In the genomic region with DNA sequence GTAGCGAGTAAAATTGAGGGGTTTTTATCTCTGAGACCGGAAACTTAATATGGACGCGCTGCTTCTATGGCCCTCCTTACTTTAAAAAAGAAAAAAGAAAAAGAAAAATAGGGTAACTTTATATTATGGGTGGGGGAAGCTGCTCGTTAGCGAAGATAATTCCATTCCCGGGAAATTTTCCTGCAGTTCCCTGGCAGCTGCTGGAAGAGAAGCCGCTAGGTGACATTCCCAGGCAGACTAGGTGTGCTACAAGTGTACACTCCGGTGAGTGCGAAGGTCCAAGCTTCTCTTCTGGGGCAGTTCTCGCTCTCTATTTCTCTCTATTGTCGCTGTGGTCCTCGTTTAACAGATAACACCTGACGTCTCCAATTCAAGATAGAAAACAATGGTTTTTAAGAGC, we compare ENCODE assay signal across 9 mouse cellular contexts. TPM values are rescaled to one million over a fixed set of nuclear protein-coding genes. Genes with fewer than 3 reads are reported as not detected.
A peak's percentile ranks its signal among the peaks of the same experiment; 100 is the strongest.
DNase-seq lines count a peak whose midpoint lies in the region; ATAC-seq and TF ChIP-seq lines count a peak whose summit lies in the region.
"Had no signal": no experiment of that assay in that cellular context is flagged by ENCODE, and none has a peak within 500 bp of the region (broad histone marks: within the 10 kb centered on the region; RNA-seq: fewer than 3 reads in every experiment).

No protein-coding gene starts in this region.

- no peaks in the 10 kb centered on the region for H3K9me3 ChIP-seq in kidney, embryonic 15.5 days (replicated peaks)
- no peaks in the 10 kb centered on the region for H3K9me3 ChIP-seq in embryonic facial prominence, embryonic 15.5 days (replicated peaks)
- no peaks in the 10 kb centered on the region for H3K9me3 ChIP-seq in intestine, postnatal 0 days (ENCODE audit: control insufficient read depth)
- H3K9me3 ChIP-seq in neural tube, embryonic 11.5 days (ENCODE audit: control insufficient read depth, low read length), result no peaks in the 10 kb centered on the region

- peaks cover 17% of the 10 kb centered on the region for H3K4me1 ChIP-seq in kidney, embryonic 15.5 days
- H3K4me1 ChIP-seq in embryonic facial prominence, embryonic 15.5 days, result peaks cover 36% of the 10 kb centered on the region
- H3K4me1 ChIP-seq in intestine, postnatal 0 days (replicated peaks; ENCODE audit: control insufficient read depth, insufficient read depth, low read length), result peaks cover 4% of the 10 kb centered on the region; the same call in 1 of the 2 replicates
- peaks cover 6% of the 10 kb centered on the region for H3K4me1 ChIP-seq in neural tube, embryonic 11.5 days (ENCODE audit: control insufficient read depth, insufficient read depth, low read length)

- peak overlapping the region; percentile 98 for H3K4me2 ChIP-seq in kidney, embryonic 15.5 days
- peak overlapping the region; percentile 78 for H3K4me2 ChIP-seq in embryonic facial prominence, embryonic 15.5 days (replicated peaks)
- H3K4me2 ChIP-seq in intestine, postnatal 0 days (replicated peaks; ENCODE audit: low read depth), result peak overlapping the region; percentile 97
- peak overlapping the region; percentile 93 for H3K4me2 ChIP-seq in neural tube, embryonic 11.5 days (ENCODE audit: low read depth)

- H3K36me3 ChIP-seq in kidney, embryonic 15.5 days, result no peaks in the 10 kb centered on the region
- H3K36me3 ChIP-seq in embryonic facial prominence, embryonic 15.5 days, result no peaks in the 10 kb centered on the region
- no peaks in the 10 kb centered on the region for H3K36me3 ChIP-seq in intestine, postnatal 0 days (ENCODE audit: control insufficient read depth, insufficient read depth)
- H3K36me3 ChIP-seq in neural tube, embryonic 11.5 days (ENCODE audit: control insufficient read depth, insufficient read depth, low read length), result no peaks in the 10 kb centered on the region

- H3K27ac ChIP-seq in kidney, embryonic 15.5 days, result no peak overlapping the region
- H3K27ac ChIP-seq in embryonic facial prominence, embryonic 15.5 days (replicated peaks), result peak overlapping the region; percentile 82; the same call in 1 of the 2 replicates
- H3K27ac ChIP-seq in intestine, postnatal 0 days (ENCODE audit: low read depth, low read length), result no peak overlapping the region
- no peak overlapping the region for H3K27ac ChIP-seq in neural tube, embryonic 11.5 days (ENCODE audit: low read depth, low read length)

- H3K4me3 ChIP-seq in kidney, embryonic 15.5 days (replicated peaks), result peak overlapping the region; percentile 72
- H3K4me3 ChIP-seq in embryonic facial prominence, embryonic 15.5 days (replicated peaks), result peak overlapping the region; percentile 75
- peak overlapping the region; percentile 73 for H3K4me3 ChIP-seq in intestine, postnatal 0 days (ENCODE audit: low read depth, low read length)
- peak overlapping the region; percentile 57 for H3K4me3 ChIP-seq in neural tube, embryonic 11.5 days (ENCODE audit: low read depth, low read length)

- WGBS in kidney, embryonic 15.5 days, result 3% methylated on average over 14 of the region's 14 CpGs
- 3% methylated on average over 14 of the region's 14 CpGs for WGBS in embryonic facial prominence, embryonic 15.5 days
- WGBS in intestine, postnatal 0 days, result 6% methylated on average over 14 of the region's 14 CpGs
- WGBS in neural tube, embryonic 11.5 days, result 5% methylated on average over 14 of the region's 14 CpGs

- TF ChIP-seq CTCF in intestine, postnatal 0 days (IDR thresholded peaks at IDR 0.05; ENCODE audit: low read depth), result no peak

- peak overlapping the region; percentile 59; the same call in 1 of the 2 replicates for H3K9ac ChIP-seq in kidney, embryonic 15.5 days
- peak overlapping the region; percentile 60 for H3K9ac ChIP-seq in embryonic facial prominence, embryonic 15.5 days
- H3K9ac ChIP-seq in intestine, postnatal 0 days (ENCODE audit: low read depth, low read length), result peak overlapping the region; percentile 70
- no peak overlapping the region for H3K9ac ChIP-seq in neural tube, embryonic 11.5 days (ENCODE audit: low read length)

- ATAC-seq in kidney, embryonic 15.5 days (replicated peaks; ENCODE audit: low FRiP score), result no peak
- ATAC-seq in embryonic facial prominence, embryonic 15.5 days (ENCODE audit: insufficient number of reproducible peaks, low FRiP score, low TSS enrichment, low read depth), result no peak
- ATAC-seq in intestine, postnatal 0 days, result no peak
- no peak for ATAC-seq in neural tube, embryonic 11.5 days (ENCODE audit: insufficient read depth, low FRiP score, low TSS enrichment)

- peaks cover 9% of the 10 kb centered on the region; the same call in 1 of the 2 replicates for H3K27me3 ChIP-seq in kidney, embryonic 15.5 days
- H3K27me3 ChIP-seq in embryonic facial prominence, embryonic 15.5 days, result no peaks in the 10 kb centered on the region
- H3K27me3 ChIP-seq in intestine, postnatal 0 days (replicated peaks; ENCODE audit: control insufficient read depth, insufficient read depth, low read length), result no peaks in the 10 kb centered on the region
- H3K27me3 ChIP-seq in neural tube, embryonic 11.5 days (ENCODE audit: control insufficient read depth, insufficient read depth, low read length), result peaks cover 14% of the 10 kb centered on the region

- DNase-seq in kidney, postnatal 14 days, result no peak
- DNase-seq in neural tube, embryonic 11.5 days (ENCODE audit: low spot score), result no peak
- no peak for DNase-seq in spleen, adult 12 weeks (ENCODE audit: low spot score)
- no peak for DNase-seq in embryo, embryonic 11 days
- no peak for DNase-seq in thymus, postnatal 0 days (ENCODE audit: low spot score)
- DNase-seq: cerebellum, adult 9-10 months had no signal

RNA-seq across cellular contexts. Expression of a gene that starts 1.0 kb away (rescaled TPM):
- polyA plus RNA-seq in kidney, embryonic 15.5 days (2015; fragmentation: Nextera tagmentation; extraction: Ambion mirVana), result 4.5 and 5.0 TPM in 2 replicates
- polyA plus RNA-seq in embryonic facial prominence, embryonic 15.5 days (2015; fragmentation: Nextera tagmentation; extraction: Ambion mirVana), result 18.2 TPM in 2 replicates
- 1.9 and 2.1 TPM in 2 replicates for polyA plus RNA-seq in intestine, postnatal 0 days (2015; fragmentation: Nextera tagmentation; extraction: Ambion mirVana)
- 3.2 and 5.2 TPM in 2 replicates for polyA plus RNA-seq in neural tube, embryonic 11.5 days (2014; fragmentation: Nextera tagmentation; extraction: Ambion mirVana)
- 0.49 and 0.51 TPM in 2 replicates for polyA plus RNA-seq in thymus, postnatal 0 days (2015; fragmentation: Nextera tagmentation; extraction: Ambion mirVana)
